Mouse (Mus musculus): ENCODE data around the gene Slc44a2.

- TF ChIP-seq CTCF (IDR thresholded peaks at IDR 0.05; ENCODE audit: borderline replicate concordance, insufficient read depth, low read length) (no peak), POLR2A (IDR thresholded peaks at IDR 0.05; ENCODE audit: low read depth, low read length) (no peak; the same call in 1 of the 2 replicates)
These were observed 17.2 kb downstream of the Slc44a2 start for GRCm38 (mm10) chr9:21337652-21338051.

Measured in embryonic fibroblast, embryonic 13.5 days (primary cell).